Mouse (Mus musculus): ENCODE measurements around the gene Gpr152.
"Not testable (repeated sequence)": the region's sequence is repeated elsewhere in the genome, so short reads cannot be mapped to it uniquely, and the experiment has no call there.

The Gpr152 gene

GRCm38 (mm10) chr19:4112063-4112960 lies 27.3 kb upstream of the Gpr152 start:
- DNase-seq = no peak

GRCm38 (mm10) chr19:4113186-4113805 lies 26.3 kb upstream of the Gpr152 start:
- no peak for DNase-seq

GRCm38 (mm10) chr19:4113806-4114230 lies 25.8 kb upstream of the Gpr152 start:
- no peak for DNase-seq

- no peak for DNase-seq
These were observed 25.0 kb upstream of the Gpr152 start for GRCm38 (mm10) chr19:4114551-4114950.

- no peak for DNase-seq
These were observed 24.4 kb upstream of the Gpr152 start for GRCm38 (mm10) chr19:4115144-4115543.

- no peak for DNase-seq
These were observed 23.8 kb upstream of the Gpr152 start for GRCm38 (mm10) chr19:4115816-4116215.

GRCm38 (mm10) chr19:4117006-4117405 lies 22.6 kb upstream of the Gpr152 start:
- no peak for DNase-seq

DNA sequence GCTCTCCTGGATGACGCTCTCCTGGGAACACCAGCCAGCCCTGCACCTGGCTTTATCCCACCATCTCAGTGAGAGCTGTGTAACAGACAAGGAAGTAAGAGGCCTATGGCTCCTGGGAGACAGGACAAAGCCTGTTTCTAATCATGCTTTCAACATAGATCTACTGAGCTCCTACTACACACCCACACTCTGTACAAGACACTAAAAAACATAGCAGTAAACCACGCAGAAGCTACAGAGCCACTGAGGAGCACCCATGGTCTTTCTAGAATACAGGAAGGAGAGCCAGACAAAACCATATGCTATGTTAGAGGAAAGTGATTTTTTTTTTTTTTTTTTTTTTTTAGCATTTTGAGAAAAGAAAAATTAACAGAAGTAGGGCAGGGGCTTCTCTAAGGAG lies 21.2 kb upstream of the Gpr152 start:
- no peak for DNase-seq

GRCm38 (mm10) chr19:4119716-4120487 lies 19.7 kb upstream of the Gpr152 start:
- peak in 1 of 2 experiments; percentile 47 for DNase-seq

DNA sequence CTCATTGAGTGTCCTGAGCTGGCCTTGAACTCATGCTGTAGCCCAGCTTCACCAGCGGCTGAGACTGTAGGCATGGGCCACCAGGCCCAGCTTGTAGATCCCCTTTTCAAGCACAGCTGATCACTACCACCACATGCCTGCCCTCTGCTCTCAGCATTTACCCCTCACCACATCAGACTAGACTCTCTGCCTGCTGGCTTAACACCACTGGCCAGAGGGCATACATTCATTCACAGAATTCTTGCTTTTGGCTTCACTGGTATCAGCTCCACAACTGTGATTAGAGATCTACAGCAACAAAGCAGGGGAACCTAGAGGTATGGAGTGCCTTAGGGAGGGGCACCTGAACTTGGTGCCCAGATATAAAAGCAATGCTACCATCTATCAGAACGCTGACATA lies 19.1 kb upstream of the Gpr152 start:
- no peak for DNase-seq

- DNase-seq = peak; percentile 97 to 99
These were observed 18.3 kb upstream of the Gpr152 start for GRCm38 (mm10) chr19:4121097-4121805.

GRCm38 (mm10) chr19:4121896-4122295 lies 17.7 kb upstream of the Gpr152 start:
- DNase-seq = not testable (repeated sequence)

DNA sequence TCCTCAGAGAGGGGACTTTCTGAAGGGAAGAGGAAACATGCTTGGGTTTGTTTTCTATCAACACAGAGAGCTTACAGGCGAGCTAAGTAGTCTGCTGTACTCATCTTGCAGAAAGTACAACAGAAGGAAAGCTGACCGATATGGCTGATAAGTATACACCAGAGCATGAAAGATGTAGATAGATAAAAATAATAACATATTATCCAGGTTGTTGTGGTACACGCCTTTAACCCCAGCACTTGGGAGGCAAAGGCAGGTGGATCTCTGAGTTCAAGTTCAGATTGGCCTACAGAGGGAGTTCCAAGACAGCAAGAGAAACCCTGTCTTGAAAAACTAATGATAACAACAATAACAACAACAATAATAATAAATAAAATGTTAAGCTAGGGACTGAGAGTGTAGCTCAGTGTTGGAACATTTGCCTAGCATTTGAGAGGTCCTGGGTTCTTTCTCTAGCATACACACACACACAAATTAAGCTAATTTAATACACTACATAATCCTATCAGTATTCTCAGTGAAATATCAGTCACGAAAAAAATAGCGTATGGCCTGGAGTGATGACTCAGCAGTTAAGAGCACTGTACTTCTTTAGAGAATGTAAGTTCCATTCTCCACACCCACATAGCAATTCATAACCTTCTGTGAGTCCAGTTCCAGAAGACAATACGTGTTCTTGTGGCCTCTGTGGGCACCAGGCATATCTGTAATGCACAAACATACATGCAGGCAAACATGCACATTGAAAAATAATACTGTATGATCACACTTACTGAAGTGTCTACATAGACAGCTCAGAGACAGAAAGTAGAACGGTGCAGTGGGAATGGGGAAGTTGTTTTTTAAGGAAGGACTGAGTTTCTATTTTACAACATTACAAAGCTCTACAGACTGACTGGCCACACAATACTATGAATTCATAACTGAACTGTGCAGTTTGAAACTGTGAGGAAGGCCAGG lies 16.9 kb upstream of the Gpr152 start:
- DNase-seq = no peak

DNA sequence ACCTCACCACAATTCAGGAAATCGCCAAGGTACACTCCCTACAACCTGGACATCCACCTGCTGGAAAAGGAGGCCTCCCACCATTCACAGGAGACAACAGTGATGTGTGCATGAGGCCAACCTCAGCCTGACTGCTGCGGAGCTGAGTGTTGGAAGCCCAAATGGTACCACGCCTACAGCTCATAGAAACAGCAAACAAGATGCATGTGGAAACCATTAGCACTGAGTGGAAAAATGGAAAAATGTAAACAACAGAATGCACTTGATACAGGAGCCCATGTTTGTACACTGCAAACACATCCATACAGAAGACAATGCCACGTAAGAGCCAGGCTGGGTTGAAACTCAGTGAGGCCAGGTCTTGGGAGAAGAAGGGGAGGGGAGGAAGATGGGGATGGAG lies 15.2 kb upstream of the Gpr152 start:
- no peak for DNase-seq

DNA sequence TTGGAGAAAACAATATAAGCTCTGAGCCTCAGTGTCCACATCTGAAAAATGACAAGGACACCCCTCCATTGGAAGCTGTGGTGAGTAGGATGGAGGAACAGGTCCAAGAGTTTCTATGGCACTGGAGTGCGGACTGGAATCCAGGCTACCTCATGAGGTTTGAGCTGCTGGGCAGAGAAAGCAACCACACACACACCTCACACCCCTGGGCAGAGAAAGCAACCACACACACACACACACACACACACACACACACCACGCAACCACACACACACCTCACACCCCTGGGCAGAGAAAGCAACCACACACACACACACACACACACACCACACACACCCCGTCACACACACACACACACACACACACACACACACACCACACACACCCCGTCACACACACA lies 14.3 kb upstream of the Gpr152 start:
- not testable (repeated sequence) for DNase-seq

GRCm38 (mm10) chr19:4125741-4126696 lies 13.6 kb upstream of the Gpr152 start, which contains the start of gene Aip:
Gene Aip (minus strand): TSS chr19:4125858.
- DNase-seq = peak; percentile 99

- DNase-seq = no peak
These were observed 12.7 kb upstream of the Gpr152 start for GRCm38 (mm10) chr19:4126759-4127495.

GRCm38 (mm10) chr19:4129462-4129861 lies 10.1 kb upstream of the Gpr152 start:
- no peak for DNase-seq

DNA sequence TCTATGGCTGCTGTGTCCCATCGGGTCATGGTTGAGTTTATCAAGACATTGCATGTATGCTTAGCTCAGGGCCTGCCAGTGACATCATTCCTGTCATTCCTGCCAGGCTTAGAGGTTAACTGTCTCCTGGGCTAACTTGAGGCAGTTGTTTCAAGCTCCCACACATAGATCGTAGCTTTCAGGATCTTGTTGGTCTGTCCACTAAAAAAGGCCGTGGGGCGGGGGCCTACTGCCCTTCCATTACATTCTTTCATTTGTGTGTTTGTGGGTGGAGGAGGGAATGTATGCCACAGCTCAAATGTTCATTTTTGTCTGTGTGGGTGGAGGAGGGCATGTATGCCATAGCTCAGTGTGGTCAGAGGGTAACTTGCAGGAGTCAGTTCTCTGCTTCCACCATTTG lies 9.5 kb upstream of the Gpr152 start:
- DNase-seq = no peak
